Mouse (Mus musculus) v-Abl transformed pro-B cells (cell line): ENCODE results near the gene Dnah2.

Source experiments
- in situ Hi-C, 2 experiments: fragments of 400-800 bp; cut with MboI; formaldehyde crosslinking; loops; one replicate each; pipeline ENCODE4 v1.15.1; 2025; ENCODE audit not compliant: unreplicated experiment in 2 of 2

Gene Dnah2

DNA sequence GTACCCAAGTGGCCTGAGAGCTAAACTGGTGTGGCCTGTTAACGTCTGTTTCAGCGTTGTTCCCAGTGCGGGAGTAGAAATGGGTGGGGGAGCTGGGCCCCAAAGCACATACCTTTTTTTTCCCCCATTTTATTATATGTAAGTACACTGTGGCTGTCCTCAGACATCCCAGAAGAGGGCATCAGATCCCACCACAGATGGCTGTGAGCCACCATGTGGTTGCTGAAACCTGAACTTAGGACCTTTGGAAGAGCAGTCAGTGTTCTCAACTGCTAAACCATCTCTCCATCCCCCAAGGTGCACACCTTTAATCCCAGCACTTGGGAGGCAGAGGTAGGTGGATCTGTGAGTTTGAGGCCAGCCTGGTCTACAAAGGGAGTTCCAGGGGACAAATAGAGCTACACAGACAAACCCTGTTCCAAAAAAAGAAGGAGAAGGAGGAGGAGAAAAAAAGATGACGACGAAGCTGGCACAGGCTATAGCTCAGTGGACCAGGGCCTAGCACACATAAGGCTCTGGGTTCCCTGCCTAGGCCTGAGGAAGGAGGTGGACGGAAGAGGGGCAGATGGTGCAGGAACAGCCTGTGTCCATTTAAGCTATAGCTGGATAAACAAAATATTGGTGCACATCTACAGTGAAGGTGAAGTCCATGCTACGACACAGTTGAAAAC, 16.3 kb downstream of the Dnah2 start:
- in situ Hi-C loops, result loop anchor here in 1 of 2 experiments (5.0 kb wide), 1 partner anchor 90 kb away; the partner anchor contains the start of gene Sat2

DNA sequence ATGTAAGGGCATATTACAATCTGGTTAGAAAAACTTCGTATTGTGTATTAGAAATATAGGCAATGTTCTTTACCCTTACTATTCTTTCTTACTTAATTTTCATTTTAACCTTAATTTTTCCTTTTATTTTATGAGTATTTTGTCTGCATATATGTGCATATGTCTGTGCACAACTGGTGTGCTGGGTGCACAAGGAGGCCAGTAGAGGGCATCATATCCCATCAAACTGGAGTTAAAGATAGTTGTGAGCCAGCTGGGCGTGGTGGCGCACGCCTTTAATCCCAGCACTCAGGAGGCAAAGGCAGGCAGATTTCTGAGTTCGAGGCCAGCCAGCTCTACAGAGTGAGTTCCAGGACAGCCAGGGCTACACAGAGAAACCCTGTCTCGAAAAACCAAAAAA, 18.2 kb downstream of the Dnah2 start:
- in situ Hi-C loops, result loop anchor here in 1 of 2 experiments (5.0 kb wide), 1 partner anchor 92 kb away; the partner anchor contains the start of gene Sat2

DNA sequence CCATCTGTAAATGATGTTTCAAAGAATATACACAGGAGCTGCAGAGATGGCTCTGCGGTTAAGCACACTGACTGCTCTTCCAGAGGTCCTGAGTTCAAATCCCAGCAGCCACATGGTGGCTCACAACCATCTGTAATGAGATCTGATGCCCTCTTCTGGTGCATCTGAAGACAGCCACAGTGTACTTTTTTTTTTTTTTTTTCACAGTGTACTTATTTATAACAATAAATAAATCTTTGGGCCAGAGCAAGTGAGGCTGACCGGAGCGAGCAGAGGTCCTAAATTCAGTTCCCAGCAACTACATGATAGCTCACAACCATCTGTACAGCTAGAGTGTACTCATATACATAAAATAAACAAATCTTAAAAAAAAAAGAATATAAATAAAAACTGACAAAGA, 18.6 kb downstream of the Dnah2 start:
- in situ Hi-C loops, result loop anchor here in 1 of 2 experiments (5.0 kb wide), 1 partner anchor 92 kb away; the partner anchor contains the start of gene Sat2

DNA sequence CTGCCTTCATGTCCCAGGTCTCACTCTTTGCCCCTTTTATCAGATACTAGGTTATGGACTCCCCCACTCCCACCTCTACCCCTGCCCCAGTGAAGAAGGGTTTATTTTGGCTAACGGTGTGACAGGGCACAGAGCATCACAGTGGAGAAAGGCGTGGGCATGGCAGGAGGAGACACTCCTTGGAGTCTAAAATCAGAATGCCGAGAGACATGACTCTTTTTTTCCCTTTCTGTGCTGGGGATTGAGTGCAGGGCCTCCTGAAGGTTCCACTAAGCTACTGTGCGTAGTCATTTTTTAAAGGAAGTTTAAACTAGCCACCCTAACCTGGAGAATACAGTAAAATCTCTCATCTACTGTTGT, 20.9 kb downstream of the Dnah2 start:
- in situ Hi-C loops, result no loop called here

DNA sequence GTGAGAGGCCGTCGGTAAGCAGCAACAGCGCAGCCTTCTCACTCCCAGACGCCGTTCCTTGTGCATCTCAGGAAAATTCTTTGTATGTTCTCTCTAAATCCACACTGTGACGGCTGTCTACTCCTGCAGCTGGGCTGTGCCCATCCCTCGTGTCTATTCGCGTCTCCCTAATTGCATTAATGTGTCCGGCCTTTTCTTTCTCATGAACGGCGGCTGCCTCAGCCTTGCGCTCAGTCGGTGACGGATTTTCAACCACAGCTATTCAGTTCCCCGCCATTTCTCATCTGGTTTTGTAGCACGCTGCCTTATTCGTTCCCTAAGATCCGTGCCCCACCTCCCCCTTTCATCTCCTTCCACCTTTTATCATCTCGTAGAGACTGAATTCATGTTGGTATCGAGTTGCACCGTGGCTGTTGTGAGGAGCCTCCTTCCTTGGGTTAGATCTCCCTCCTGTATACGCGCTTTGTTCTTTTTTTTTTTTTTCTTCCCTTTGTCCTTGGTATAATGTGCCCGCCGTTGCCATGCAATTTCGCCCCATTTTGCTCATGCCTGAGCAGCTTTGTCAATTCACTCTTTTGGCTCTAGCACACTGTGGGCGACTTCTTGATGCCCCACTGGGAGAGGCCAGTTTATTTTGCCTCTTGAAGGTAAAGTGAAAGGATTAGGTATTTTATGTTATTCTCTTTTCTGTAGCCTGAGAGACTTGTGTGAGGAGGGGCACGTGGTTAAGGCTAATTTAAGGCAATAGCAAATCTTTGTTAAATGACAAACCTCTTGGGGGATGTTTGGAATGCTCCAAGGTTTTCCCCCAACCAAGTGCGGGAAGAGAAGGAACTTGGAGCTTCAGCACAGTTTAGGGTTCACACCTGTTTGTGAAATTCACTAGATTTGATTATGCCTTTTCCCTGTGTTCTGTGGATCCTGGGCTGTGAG, 21.5 kb downstream of the Dnah2 start:
- in situ Hi-C loops, result no loop called here

DNA sequence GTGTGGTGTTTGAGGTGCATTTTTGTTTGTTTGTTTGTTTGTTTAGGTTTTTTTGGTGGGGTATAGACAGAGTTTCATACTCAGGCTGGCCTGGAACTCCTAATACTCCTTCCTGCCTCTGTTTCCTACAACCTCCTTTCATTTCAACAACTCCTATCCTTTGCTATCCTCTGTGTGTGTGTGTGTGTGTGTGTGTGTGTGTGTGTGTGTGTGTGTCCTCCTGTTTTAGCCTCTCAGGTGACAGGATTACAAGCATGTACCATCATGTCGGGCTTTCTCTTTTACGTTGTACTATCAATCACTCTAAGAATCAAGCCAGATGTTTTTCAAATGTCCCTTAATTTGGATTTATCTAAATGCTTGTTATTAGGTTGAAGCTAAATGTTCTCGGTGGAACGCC, 22.3 kb downstream of the Dnah2 start:
- in situ Hi-C loops, result no loop called here

DNA sequence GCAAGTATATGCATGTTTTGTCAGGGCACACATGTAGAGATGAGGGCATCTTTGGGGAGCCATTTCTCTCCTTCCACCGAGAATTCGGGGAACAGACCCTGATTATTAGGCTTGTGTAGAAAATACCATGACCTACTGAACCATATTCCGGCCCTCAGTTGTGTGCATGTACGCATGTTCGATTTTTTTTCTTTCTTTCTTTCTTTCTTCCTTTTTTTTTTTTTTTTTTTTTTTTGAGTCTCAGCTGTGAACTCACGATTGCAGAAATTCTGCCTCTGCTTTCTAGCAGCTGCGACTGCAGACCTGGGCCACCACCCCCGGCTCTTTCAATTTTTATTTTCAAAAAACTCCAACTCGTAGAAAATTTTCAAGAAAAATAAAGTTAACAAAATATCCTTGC, 23.2 kb downstream of the Dnah2 start:
- in situ Hi-C loops, result no loop called here

DNA sequence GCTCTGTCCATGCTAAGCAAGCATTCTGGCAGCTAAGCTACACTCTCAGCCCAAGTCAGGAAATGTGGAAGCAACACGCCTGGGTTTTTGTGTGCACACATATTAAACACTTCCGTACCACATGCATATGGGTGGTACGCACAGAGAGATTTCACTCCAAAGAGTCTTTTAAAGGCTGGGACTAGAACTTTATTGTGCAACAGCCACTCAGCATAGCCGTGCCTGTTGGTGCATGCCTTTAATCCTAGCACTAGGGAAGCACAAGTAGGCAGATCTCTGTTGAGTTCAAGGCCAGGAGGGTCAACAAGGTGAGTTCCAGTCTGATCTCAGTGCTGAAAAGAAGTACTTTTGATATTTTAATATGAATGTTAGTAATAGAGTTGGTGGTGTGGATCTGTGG, 25.3 kb downstream of the Dnah2 start:
- in situ Hi-C loops, result no loop called here

DNA sequence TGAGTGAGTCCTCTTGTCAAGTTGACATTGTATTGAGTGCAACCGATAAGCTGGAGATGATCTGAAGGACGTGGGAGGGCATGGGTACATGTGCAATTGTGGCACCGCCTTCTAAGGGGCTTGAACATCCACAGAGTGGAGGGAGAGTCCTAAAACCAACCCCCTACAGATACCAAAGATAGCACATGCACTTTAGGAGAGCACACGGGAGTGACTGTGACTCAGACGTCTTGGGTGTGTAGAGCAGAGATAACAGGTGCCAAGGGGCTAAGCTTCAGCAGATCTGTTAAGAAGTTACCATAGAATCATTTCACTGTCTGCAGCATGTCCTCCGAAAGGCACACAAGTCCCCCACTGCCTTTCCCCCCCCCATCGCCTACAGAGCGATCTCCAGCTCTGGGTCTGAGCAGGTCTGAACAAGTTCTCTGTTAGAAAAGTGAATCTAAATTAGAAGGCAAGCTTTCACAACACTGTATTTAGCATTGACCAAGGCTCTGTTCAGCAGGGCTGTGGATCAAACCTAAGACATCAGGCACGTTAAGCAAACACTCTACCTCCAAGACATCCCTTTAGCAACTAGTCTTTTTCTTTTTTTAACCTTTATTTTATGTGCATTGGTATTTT, 27.3 kb downstream of the Dnah2 start:
- in situ Hi-C loops, result no loop called here

DNA sequence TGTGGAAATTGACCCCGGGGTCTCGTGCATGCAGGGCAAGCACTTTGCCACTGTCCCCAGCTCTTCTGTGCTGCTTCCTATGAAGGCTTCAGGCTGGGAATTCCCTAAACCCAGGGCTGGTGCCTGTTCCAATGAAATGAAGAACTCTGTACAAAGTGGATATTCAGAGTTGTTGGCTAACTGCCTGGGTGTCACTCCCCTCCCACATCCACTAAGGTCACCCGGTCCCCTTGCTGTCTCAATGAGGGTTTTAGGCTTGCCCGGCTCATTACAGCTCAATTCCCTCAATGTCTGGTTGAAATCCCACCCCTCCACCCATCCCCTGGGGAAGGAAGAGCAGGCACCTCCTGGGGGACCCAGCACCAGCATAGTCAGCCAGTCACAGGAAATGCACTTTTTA, 28.9 kb downstream of the Dnah2 start:
- in situ Hi-C loops, result loop anchor here (5.0 to 10.0 kb wide), 4 partner anchors 75 to 263 kb away; no protein-coding TSS in a partner anchor

DNA sequence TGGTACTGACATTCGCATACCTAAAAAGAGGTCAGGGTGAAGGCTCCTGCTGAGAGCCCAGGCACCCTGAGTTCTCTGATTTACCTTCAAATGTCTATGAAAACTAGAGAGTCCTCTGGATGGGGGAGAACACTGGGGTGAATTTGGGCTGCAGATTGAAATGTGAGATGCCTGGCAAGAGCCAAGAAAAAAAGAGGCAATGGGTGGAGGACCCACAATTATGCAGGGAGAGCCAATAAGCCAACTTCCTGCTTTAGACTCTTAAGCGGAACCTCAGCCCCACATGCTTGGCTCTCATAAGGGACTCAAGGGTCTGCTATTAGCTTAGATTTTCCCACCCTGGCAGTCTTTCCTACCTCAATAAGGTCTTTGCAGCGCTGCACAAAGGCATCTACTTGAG, 32.2 kb downstream of the Dnah2 start:
- in situ Hi-C loops, result loop anchor here (5.0 to 10.0 kb wide), 4 partner anchors 72 to 259 kb away; no protein-coding TSS in a partner anchor

DNA sequence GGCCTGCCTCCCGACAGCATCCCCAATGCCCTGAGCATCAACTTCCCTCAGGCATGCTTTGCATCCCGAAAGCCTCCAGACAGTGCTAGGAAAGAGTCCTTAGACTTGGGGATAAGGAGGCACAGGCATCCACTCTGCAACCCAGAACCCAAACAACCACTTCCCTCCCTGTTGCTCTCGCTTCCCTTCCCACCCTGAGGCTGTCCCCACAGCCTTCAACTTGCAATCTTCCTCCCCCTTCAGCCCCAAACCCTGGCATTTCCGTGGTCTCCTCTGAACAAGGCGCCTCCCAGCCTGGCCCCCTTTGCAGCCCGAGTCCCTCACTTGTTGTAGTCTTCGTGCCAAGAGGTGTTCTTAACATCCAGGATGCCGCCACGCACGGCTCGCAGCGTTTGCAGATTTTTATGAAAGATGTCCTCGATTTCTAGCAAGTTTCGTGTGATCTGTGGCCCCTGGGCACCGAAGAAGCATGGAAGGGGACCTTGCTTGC, 32.7 kb downstream of the Dnah2 start:
- in situ Hi-C loops, result loop anchor here (5.0 to 10.0 kb wide), 4 partner anchors 71 to 259 kb away; no protein-coding TSS in a partner anchor

DNA sequence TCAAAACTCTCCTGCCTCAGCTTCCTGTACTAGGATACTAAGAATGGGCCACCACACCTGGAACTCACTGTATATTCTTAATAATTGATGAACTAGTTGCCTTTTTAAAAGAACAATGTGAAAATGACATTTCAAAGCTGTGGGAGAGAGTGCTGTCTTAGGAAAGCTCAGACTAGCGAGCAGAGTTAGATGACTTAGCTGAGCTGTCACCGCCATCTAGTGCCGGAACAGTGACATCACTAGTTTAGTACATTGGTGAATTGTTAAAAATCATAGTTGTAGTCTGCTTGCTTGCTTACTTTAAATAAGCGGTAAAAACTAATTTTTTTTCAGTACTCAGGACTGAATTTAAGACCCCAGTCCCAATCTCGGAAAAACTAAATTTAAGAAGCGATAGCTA, 35.1 kb downstream of the Dnah2 start:
- in situ Hi-C loops, result loop anchor here (5.0 to 10.0 kb wide), 4 partner anchors 69 to 257 kb away; no protein-coding TSS in a partner anchor

DNA sequence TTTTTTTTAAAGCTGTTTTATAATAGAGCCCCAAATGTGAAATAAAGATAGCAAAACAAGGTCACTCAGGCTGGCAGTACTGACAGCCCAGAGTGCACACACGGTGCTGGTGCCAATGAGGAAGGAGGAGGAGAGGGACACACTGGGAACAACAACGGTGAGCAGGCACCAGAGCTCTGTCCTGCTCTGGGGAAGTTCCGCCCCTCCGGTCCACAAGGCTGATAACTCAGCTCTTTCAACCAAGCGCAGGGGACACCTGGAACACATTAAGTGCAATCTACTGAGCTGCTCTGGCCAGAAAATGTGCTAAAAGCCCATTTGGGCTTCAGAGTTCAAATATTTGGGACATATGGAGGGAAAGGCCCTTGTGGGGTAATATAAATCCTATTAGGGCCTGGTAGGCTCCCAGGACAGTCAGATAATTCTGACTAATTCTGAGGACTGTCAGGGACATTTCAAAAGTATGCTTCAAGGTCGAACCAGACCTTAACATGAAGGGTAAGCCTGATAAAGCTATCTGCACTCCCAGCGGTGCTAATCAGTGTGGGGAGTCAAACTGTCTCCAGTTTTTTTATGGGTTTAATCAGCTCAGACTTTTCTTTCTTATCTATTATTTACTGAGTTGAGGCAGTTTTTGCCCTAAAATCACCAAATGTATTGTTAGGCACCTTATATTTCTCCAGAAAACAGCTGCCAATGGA, 38.0 kb downstream of the Dnah2 start:
- in situ Hi-C loops, result loop anchor here (5.0 to 10.0 kb wide), 4 partner anchors 66 to 254 kb away; no protein-coding TSS in a partner anchor

DNA sequence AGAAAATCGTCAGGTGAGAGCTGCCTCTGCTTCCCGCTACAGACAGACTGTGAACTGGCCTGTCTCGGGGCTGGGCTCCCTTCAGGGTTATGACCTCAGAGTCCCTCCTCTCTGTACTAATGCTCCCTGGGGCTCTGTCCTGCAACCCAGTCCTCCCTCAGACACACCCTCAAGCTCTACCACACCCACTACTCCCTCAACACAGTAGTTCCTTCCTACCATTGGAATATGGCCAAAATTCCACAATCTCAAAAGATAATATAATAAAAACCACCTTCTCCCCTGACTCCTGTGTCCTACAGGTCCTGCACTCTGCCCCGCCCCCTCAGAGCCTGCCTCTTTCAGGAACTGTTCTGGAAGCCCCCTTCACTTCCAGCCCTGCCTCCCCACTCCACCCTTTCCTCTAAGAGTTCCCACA, 45.0 kb downstream of the Dnah2 start:
- in situ Hi-C loops, result no loop called here

DNA sequence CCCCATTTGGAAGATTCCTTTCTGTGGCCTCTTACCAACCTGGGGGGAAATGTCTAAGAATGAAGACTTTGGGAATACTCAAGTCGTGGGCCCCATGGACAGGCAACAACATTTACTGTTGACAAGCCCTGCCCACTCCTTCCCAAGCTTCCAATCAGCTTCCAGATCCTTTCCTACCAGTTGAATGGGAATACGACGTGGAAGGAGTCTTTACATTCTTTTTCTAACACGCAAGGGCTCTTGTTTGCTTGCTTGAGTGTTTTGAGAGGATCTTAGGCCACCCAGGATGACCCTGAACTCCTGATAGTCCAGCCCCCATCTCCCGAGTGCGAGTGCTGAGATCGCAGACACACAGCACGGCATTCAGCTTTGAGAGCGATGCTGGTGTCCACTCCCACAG, 47.4 kb downstream of the Dnah2 start:
- in situ Hi-C loops, result no loop called here

DNA sequence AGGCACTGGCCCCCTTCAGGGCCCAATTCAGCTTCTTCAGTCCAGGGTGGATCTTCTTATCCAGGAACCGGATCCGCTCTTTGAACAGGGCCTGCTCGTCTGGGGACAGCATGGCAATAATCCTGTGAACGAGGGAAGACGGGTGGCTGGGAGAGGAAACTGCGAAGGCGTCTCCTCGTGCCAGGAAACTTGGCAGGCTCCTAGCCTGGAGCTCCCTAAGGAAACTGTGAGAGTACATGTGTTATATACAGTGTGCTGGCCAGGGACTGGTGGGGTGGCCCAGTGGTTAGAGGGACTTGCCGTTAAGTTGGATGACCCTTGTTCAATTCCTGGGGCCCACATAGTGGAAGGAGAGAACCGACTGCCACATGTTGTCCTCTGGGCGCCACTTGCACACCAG, 49.8 kb downstream of the Dnah2 start:
- in situ Hi-C loops, result no loop called here

DNA sequence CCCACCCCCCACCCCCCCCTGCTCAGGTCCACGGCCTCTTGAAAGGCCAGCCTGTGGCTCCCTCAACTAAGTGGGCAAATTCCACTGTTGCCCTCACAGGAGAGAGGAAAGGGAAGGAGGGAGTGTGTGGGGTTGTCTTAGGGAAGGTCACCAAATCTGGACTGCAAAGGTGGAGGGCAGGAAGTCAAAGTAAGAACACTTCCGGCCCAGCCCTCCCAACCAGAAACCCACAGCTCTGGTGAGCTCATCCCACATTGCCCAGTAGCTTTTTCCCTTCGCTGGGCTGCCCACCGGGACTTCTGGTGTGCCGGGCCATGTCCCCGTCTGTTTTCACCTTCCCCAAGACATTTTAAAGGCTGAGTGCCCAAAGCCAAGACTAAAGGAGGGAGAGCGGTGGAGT, 57.2 kb downstream of the Dnah2 start:
- in situ Hi-C loops, result no loop called here

DNA sequence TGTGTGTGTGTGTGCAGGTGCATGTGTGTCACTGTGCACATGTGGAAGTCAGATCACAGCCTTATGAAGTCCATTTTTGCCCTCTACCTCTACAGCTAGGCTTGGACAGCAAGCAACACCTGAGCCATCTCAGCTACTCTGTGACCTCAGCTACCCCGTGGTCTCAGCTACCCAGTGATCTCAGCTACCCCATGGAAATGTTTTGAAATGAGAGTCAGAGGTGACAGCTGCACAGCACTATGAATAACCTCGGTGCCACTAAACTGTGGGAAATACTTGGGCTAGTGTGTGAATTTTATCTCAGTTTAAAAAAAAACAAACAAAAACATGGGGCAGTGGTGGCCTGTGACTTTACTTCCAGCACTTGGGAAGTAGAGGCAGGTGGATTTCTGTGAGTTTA, 58.0 kb downstream of the Dnah2 start:
- in situ Hi-C loops, result no loop called here

DNA sequence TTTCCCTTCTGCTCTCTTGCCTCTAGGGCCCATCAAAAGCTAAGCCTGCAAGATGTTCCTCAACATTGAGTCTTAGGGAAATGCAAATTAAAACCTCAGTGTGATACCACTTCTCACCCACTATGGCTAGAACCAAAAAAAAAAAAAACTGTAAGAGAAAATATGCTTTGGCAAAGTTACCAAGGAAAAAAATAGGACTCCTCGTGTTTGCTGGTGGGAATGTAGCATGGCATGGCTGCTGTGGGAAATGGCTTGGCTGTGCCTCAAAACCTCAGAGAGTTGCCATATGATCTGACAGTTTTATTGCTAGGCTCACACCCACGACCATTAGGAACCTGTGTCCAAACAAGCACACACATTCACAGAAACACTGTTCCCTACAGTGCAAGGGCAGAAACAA, 61.4 kb downstream of the Dnah2 start:
- in situ Hi-C loops, result no loop called here
